Mouse (Mus musculus): Measurements from ENCODE around the gene Enpp1. TPM values are rescaled to one million over a fixed set of nuclear protein-coding genes. Genes with fewer than 3 reads are reported as not detected.
"Not testable (repeated sequence)": the region's sequence is repeated elsewhere in the genome, so short reads cannot be mapped to it uniquely, and the experiment has no call there.

Enpp1 gene
- polyA plus RNA-seq, 1 experiment from 2014 or later, result 0.31 TPM

GRCm38 (mm10) chr10:24629086-24629720 lies 82.8 kb downstream of the Enpp1 start:
- Histone ChIP-seq H3K4me3 (no peak overlapping the region), H3K27me3 (ENCODE audit: poor library complexity, severe bottlenecking) (0 out of 2 replicates have a peak, but pooled peaks cover 6% of the 10 kb centered on the region), H3K36me3 (replicated peaks) (no peaks in the 10 kb centered on the region), H3K9me3 (no peaks in the 10 kb centered on the region), H3K27ac (no peak overlapping the region), H3K4me1 (peaks cover 8% of the 10 kb centered on the region; the same call in 1 of the 2 replicates)
- 90% methylated on average over 9 of the region's 9 CpGs for WGBS
- no peak for DNase-seq (ENCODE audit: extremely low spot score, low spot score)

- H3K4me3 ChIP-seq, result no peak overlapping the region
- no peaks in the 10 kb centered on the region for H3K9me3 ChIP-seq
- no peak overlapping the region for H3K27ac ChIP-seq
- 88% methylated on average over 9 of the region's 9 CpGs for WGBS
- 0 out of 2 replicates have a peak, but pooled peaks cover 6% of the 10 kb centered on the region for H3K27me3 ChIP-seq (ENCODE audit: poor library complexity, severe bottlenecking)
- DNase-seq (ENCODE audit: extremely low spot score, low spot score), result no peak
- H3K4me1 ChIP-seq, result peaks cover 8% of the 10 kb centered on the region; the same call in 1 of the 2 replicates
- H3K36me3 ChIP-seq (replicated peaks), result no peaks in the 10 kb centered on the region
Observed at GRCm38 (mm10) chr10:24628466-24628865, 83.5 kb downstream of the Enpp1 start.

- no peak overlapping the region for H3K27ac ChIP-seq
- no peaks in the 10 kb centered on the region for H3K9me3 ChIP-seq
- DNase-seq (ENCODE audit: extremely low spot score, low spot score), result no peak
- H3K36me3 ChIP-seq (replicated peaks), result no peaks in the 10 kb centered on the region
- 71% methylated on average over 12 of the region's 12 CpGs for whole genome bisulfite sequencing
- H3K4me1 ChIP-seq, result peaks cover 8% of the 10 kb centered on the region; the same call in 1 of the 2 replicates
- no peak overlapping the region for H3K4me3 ChIP-seq
- 0 out of 2 replicates have a peak, but pooled peaks cover 6% of the 10 kb centered on the region for H3K27me3 ChIP-seq (ENCODE audit: poor library complexity, severe bottlenecking)
Observed at GRCm38 (mm10) chr10:24627262-24627661, 84.7 kb downstream of the Enpp1 start.

GRCm38 (mm10) chr10:24625060-24625701 lies 86.8 kb downstream of the Enpp1 start:
- H3K27ac ChIP-seq, result peak overlapping the region; percentile 78
- DNase-seq (ENCODE audit: extremely low spot score, low spot score), result peak; percentile 90
- H3K36me3 ChIP-seq (replicated peaks), result no peaks in the 10 kb centered on the region
- no peaks in the 10 kb centered on the region for H3K9me3 ChIP-seq
- no peak overlapping the region; the same call in 1 of the 2 replicates for H3K4me3 ChIP-seq
- 39% methylated on average over 24 of the region's 24 CpGs for WGBS
- H3K4me1 ChIP-seq, result peaks cover 8% of the 10 kb centered on the region; the same call in 1 of the 2 replicates
- H3K27me3 ChIP-seq (ENCODE audit: poor library complexity, severe bottlenecking), result 0 out of 2 replicates have a peak, but pooled peaks cover 6% of the 10 kb centered on the region

GRCm38 (mm10) chr10:24622586-24622985 lies 89.4 kb downstream of the Enpp1 start:
- Histone ChIP-seq H3K36me3 (replicated peaks) (no peaks in the 10 kb centered on the region), H3K4me3 (no peak overlapping the region), H3K27ac (no peak overlapping the region), H3K4me1 (peaks cover 4% of the 10 kb centered on the region; the same call in 1 of the 2 replicates), H3K9me3 (no peaks in the 10 kb centered on the region), H3K27me3 (ENCODE audit: poor library complexity, severe bottlenecking) (no peaks in the 10 kb centered on the region)
- 26% methylated on average over 7 of the region's 7 CpGs for WGBS
- peak; percentile 69 for DNase-seq (ENCODE audit: extremely low spot score, low spot score)

- Histone ChIP-seq H3K4me3 (no peak overlapping the region), H3K9me3 (no peaks in the 10 kb centered on the region), H3K36me3 (replicated peaks) (no peaks in the 10 kb centered on the region), H3K27me3 (ENCODE audit: poor library complexity, severe bottlenecking) (no peaks in the 10 kb centered on the region), H3K27ac (no peak overlapping the region), H3K4me1 (no peaks in the 10 kb centered on the region)
- 45% methylated on average over 9 of the region's 9 CpGs for WGBS
- peak; percentile 46 for DNase-seq (ENCODE audit: extremely low spot score, low spot score)
Observed at GRCm38 (mm10) chr10:24621572-24621971, 90.4 kb downstream of the Enpp1 start.

- WGBS, result 100% methylated on average over 1 of the region's 1 CpGs
- H3K4me3 ChIP-seq; H3K27ac ChIP-seq; H3K4me1 ChIP-seq; H3K27me3 ChIP-seq (ENCODE audit: poor library complexity, severe bottlenecking); DNase-seq (ENCODE audit: extremely low spot score, low spot score); H3K9me3 ChIP-seq; H3K36me3 ChIP-seq (replicated peaks): not testable (repeated sequence)
Observed at GRCm38 (mm10) chr10:24616572-24616971, 95.4 kb downstream of the Enpp1 start.

- H3K9me3 ChIP-seq, result no peaks in the 10 kb centered on the region
- H3K4me1 ChIP-seq, result no peaks in the 10 kb centered on the region
- DNase-seq (ENCODE audit: extremely low spot score, low spot score), result no peak
- H3K36me3 ChIP-seq (replicated peaks), result no peaks in the 10 kb centered on the region
- no peak overlapping the region for H3K27ac ChIP-seq
- 85% methylated on average over 6 of the region's 6 CpGs for WGBS
- H3K27me3 ChIP-seq (ENCODE audit: poor library complexity, severe bottlenecking), result no peaks in the 10 kb centered on the region
- H3K4me3 ChIP-seq, result no peak overlapping the region
Observed at GRCm38 (mm10) chr10:24615799-24616198, 96.2 kb downstream of the Enpp1 start.

GRCm38 (mm10) chr10:24614726-24615125 lies 97.2 kb downstream of the Enpp1 start:
- no peak for DNase-seq (ENCODE audit: extremely low spot score, low spot score)
- H3K27ac ChIP-seq, result no peak overlapping the region
- no peak overlapping the region for H3K4me3 ChIP-seq
- no peaks in the 10 kb centered on the region for H3K9me3 ChIP-seq
- no peaks in the 10 kb centered on the region for H3K4me1 ChIP-seq
- no peaks in the 10 kb centered on the region for H3K27me3 ChIP-seq (ENCODE audit: poor library complexity, severe bottlenecking)
- H3K36me3 ChIP-seq (replicated peaks), result no peaks in the 10 kb centered on the region
- 90% methylated on average over 4 of the region's 4 CpGs for WGBS

GRCm38 (mm10) chr10:24609766-24610165 lies 102.2 kb downstream of the Enpp1 start:
- no peaks in the 10 kb centered on the region for H3K36me3 ChIP-seq (replicated peaks)
- WGBS, result 92% methylated on average over 9 of the region's 9 CpGs
- H3K27ac ChIP-seq, result no peak overlapping the region

GRCm38 (mm10) chr10:24609146-24609545 lies 102.8 kb downstream of the Enpp1 start:
- 86% methylated on average over 3 of the region's 3 CpGs for WGBS
- H3K4me3 ChIP-seq, result no peak overlapping the region
- no peaks in the 10 kb centered on the region for H3K36me3 ChIP-seq (replicated peaks)
- H3K27me3 ChIP-seq (ENCODE audit: poor library complexity, severe bottlenecking), result no peaks in the 10 kb centered on the region
- H3K27ac ChIP-seq, result no peak overlapping the region
- no peaks in the 10 kb centered on the region for H3K9me3 ChIP-seq
- no peak for DNase-seq (ENCODE audit: extremely low spot score, low spot score)
- no peaks in the 10 kb centered on the region for H3K4me1 ChIP-seq

More at GRCm38 (mm10) chr10:24609766-24610165, 102.2 kb downstream of the Enpp1 start:
- Histone ChIP-seq H3K4me3 (no peak overlapping the region), H3K9me3 (no peaks in the 10 kb centered on the region), H3K4me1 (no peaks in the 10 kb centered on the region), H3K27me3 (ENCODE audit: poor library complexity, severe bottlenecking) (no peaks in the 10 kb centered on the region)
- DNase-seq (ENCODE audit: extremely low spot score, low spot score), result no peak

- DNase-seq (ENCODE audit: extremely low spot score, low spot score), result no peak
- H3K9me3 ChIP-seq, result no peaks in the 10 kb centered on the region
- no peaks in the 10 kb centered on the region for H3K27me3 ChIP-seq (ENCODE audit: poor library complexity, severe bottlenecking)
- no peak overlapping the region for H3K4me3 ChIP-seq
- H3K4me1 ChIP-seq, result no peaks in the 10 kb centered on the region
- H3K36me3 ChIP-seq (replicated peaks), result peaks cover 2% of the 10 kb centered on the region; the same call in 1 of the 2 replicates
- H3K27ac ChIP-seq, result no peak overlapping the region
Observed at GRCm38 (mm10) chr10:24603727-24604126, 108.2 kb downstream of the Enpp1 start.

GRCm38 (mm10) chr10:24603035-24603434 lies 108.9 kb downstream of the Enpp1 start:
- Histone ChIP-seq H3K36me3 (replicated peaks) (peaks cover 7% of the 10 kb centered on the region), H3K4me1 (no peaks in the 10 kb centered on the region), H3K4me3 (no peak overlapping the region), H3K27me3 (ENCODE audit: poor library complexity, severe bottlenecking) (no peaks in the 10 kb centered on the region), H3K9me3 (no peaks in the 10 kb centered on the region), H3K27ac (no peak overlapping the region)
- 92% methylated on average over 2 of the region's 2 CpGs for WGBS
- DNase-seq (ENCODE audit: extremely low spot score, low spot score), result no peak
